Mouse (Mus musculus) kidney, postnatal 4 days (tissue): ENCODE data around the gene Sox13.

Experiments used
- DNase-seq, 2 experiments: peaks; one replicate each; pipeline ENCODE4 v3.0.0; 2021; ENCODE audit warnings: mixed read lengths in 2 of 2

Gene Sox13

DNA sequence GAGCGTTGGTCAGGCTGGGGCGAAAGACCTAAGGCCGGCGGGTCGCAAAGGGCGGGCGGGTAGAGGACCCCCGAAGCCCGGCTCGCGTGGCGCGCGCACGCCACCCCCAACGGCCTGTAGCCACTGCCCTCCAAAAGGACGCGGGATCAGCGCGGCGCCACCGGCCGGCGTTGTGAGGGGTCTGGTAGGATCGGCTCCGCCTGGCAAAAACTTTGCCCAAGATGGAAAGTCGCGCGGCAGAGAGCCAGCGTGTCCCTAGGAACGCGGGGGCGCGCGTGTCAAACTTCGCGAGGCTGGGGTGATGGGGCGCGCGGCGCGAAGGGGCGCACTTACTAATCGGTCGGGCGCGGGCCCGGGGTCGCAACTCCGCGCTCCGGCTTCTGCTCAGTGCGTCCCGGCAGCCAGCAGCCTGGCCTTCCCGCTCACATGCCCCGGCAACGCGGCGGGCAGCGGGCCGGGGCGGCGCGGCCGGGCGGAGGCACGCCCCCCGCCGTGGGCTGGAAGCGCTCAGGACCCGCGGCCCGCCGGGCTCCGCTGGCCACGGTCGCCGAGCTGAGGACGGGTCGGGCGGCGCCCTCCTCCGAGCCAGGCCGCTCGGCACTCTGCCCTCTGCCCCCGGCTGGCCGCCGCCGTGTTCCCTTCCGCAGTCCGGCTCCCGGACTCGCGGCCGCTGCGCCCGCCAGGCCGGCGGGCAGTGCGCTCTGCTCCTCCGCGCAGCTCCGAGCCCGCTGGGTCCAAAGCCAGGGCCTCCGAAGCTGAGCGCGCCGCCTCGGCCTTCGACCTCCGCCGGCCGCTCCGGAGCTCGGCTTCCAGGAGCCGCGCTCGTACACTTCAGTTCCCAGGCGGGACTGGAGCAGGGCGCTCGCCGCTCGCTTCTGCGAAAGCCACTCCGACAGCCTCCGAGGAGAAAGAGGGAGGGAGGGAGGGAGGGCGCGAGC, at the start of gene Sox13:
Gene Sox13 (minus strand): TSS at position 835 of the 938 bp plus-strand sequence.
- peak; percentile 82 to 90 for DNase-seq

- peak in 1 of 2 experiments; percentile 36 for DNase-seq
Observed at GRCm38 (mm10) chr1:133471556-133471955, 47.4 kb upstream of the Sox13 start.

- peak; percentile 67 to 77 for DNase-seq
Observed at GRCm38 (mm10) chr1:133471086-133471485, 46.9 kb upstream of the Sox13 start.

- DNase-seq = peak; percentile 55 to 66
Observed at GRCm38 (mm10) chr1:133470242-133471025, 46.3 kb upstream of the Sox13 start.

GRCm38 (mm10) chr1:133469213-133469612, 45.0 kb upstream of the Sox13 start:
- peak in 1 of 2 experiments; percentile 45 for DNase-seq

DNA sequence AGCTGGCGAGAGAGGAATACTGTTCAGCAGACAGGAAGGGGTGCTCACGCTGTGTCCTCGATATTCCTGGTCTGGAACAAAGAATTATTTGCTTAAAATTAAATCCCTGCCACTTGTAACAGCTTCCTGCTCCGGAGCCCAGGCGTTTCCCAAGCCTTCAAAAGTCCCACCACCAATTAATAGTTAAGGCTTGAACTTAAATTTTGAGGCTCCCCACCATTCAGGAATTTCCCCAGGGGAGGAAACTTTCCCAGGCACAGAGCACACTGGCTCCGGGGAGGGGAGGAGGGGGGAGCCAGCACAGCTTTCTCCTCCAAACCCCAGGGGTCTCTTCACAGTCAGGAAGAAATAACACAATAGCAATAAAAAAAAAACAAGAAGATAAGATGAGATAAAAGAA, 44.6 kb upstream of the Sox13 start:
- DNase-seq = peak in 1 of 2 experiments; percentile 50

DNA sequence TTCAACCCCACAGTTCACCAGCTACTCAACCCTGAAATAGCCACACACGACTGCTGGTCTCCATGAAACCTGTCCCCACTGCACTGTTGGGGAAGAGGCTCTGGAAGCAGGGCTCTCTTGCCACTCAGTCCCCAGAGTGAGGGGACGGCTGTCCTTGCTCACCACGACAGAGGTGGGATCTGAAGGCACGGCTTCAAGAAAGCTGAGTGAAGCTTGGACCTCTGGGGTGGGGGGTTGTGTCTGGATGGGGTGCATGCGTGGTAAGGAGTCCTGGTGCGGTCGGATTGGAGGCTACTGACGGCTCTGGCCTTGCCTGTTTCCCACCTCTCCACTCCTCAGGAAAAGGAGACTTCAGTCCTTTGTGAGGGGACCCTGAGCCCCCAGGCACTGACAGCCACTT, 43.7 kb upstream of the Sox13 start:
- DNase-seq = peak in 1 of 2 experiments; percentile 10

DNA sequence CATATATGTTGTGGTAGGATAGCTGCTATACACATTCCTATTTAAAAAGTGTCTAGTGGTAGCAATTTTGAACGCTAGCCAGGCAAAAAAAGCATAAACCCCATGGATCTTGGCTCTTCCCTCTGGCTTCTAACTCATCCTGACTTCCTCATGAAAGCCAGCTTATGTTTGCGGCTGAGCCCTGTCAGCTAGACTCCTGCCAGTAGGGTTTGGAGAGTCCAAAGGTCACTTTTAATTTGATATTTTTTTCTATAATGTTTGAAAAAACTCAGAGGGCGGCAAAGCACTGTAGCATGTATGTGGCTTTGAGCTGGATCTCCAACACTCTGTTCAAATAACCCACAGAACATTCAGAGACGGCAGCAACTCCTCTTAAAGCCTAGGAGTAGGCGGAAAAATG, 39.0 kb upstream of the Sox13 start:
- peak in 1 of 2 experiments; percentile 14 for DNase-seq

DNA sequence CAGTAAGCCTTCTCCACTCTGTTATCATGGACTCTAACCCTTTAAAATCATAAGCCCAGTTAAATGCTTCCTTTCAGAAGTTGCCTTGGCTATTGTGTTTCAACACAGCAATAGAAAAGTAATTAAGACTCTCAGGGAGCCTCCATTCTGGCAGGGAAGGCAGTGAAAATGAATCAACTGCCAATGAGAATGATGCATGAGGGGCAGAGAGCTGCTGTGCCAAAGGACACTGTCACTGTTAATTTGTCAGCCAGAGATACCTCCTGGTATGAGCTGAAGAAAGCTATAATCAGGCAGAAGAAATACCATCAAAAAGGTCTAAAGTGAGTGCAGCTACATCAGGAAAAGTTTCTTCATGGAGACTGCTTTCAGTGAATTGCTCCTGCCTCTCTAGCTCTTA, 36.8 kb upstream of the Sox13 start:
- no peak for DNase-seq

- DNase-seq = no peak
Observed at GRCm38 (mm10) chr1:133456097-133456496, 31.9 kb upstream of the Sox13 start.

DNA sequence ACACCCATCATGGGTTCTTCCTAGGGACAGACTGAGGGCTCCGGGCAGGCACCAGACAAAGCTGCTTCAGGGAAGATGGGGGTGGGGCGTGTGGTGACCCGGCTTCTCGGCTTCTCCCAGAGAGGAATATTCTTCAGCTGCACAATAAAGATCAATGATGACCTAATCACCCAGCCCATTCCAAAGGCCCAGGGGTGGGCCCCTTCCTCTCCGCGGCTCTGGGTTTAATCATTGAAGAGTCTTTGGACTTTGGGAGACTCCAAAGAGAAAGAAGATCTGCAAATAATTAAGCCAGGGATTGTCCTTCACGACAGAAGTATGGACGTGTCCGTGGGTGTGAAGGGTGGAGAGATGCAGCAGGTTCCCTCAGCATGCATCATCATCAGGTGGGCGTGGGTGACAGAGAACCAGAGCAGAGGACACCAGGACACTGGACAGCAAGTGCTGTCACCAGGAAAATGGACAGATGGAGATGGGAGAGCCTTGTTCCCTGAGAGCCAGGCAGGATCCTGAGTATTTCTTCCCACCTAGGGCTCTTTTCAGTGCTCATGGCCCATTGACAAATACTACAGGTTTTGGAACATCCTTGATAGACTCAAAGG, 28.5 kb upstream of the Sox13 start:
- DNase-seq = peak in 1 of 2 experiments; percentile 63

GRCm38 (mm10) chr1:133451869-133452563, 27.8 kb upstream of the Sox13 start:
- peak in 1 of 2 experiments; percentile 47 for DNase-seq

DNA sequence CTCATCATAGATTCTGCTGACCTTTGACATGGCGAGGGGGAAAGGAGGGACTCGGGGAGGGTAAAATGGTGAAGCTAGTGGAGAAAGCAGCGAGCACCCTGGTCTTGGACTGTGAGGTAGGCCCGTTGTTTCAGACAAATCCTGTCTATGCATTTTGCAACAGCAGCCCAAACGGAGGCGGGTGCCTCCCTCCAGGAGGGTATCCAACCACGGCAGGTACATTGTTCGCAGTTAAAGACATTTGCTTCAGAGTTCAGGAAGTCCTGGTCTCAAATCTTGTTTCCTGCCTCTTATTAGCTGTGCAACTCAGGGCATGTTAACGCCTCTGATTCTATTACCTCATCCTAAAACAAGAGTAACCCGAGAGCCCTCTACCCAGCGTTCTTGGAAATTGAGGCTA, 26.8 kb upstream of the Sox13 start:
- DNase-seq = no peak

GRCm38 (mm10) chr1:133448351-133448931, 24.3 kb upstream of the Sox13 start:
- peak; percentile 49 to 67 for DNase-seq

- DNase-seq = no peak
Observed at GRCm38 (mm10) chr1:133446291-133446690, 22.1 kb upstream of the Sox13 start.

- peak in 1 of 2 experiments; percentile 17 for DNase-seq
Observed at GRCm38 (mm10) chr1:133444315-133444714, 20.1 kb upstream of the Sox13 start.

GRCm38 (mm10) chr1:133437916-133438683, 13.9 kb upstream of the Sox13 start:
- peak in 1 of 2 experiments; percentile 20 for DNase-seq

- DNase-seq = no peak
Observed at GRCm38 (mm10) chr1:133434756-133435112, 10.6 kb upstream of the Sox13 start.

- DNase-seq = peak; percentile 68 to 75
Observed at GRCm38 (mm10) chr1:133434018-133434755, 10.0 kb upstream of the Sox13 start.

DNA sequence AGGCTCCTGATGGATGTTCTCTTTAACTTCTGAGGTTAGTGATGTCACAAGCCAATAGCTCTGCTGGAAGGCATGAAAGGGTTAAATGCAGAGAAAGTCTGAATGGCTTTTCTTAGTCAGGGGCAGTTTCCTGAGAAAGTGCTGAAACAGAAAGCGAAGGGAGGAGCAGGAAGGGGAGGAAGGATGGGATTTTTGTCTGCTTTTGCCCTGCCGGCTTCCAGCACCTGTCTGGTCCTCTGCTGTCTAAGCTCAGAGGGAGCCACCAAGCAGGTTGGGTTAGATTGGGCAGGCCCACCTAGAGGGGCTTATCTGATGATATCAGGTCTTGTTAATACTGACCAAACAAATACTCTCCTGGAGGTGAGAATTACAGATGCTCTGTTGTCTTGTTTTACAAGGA, 8.4 kb upstream of the Sox13 start:
- no peak for DNase-seq

GRCm38 (mm10) chr1:133431133-133431532, 7.0 kb upstream of the Sox13 start:
- DNase-seq = no peak
